Mouse (Mus musculus) adrenal gland, postnatal 4 days (tissue): Measurements from ENCODE around the gene Klhl42. TPM values are rescaled to one million over a fixed set of nuclear protein-coding genes. Genes with fewer than 3 reads are reported as not detected.

Experiments
- DNase-seq, 2 experiments: peaks; one replicate each; pipeline ENCODE4 v3.0.0; 2021 to 2022; ENCODE audit warnings: low spot score in 2 of 2, mixed read lengths in 2 of 2
- total RNA-seq, 2 experiments: library from RNA; stranded (reverse); gene quantifications; 2 replicates each; pipeline ENCODE4 v1.2.3; 2021

The Klhl42 gene
- total RNA-seq, 2 experiments from 2014 or later, result 26.6 to 27.2 TPM

DNA sequence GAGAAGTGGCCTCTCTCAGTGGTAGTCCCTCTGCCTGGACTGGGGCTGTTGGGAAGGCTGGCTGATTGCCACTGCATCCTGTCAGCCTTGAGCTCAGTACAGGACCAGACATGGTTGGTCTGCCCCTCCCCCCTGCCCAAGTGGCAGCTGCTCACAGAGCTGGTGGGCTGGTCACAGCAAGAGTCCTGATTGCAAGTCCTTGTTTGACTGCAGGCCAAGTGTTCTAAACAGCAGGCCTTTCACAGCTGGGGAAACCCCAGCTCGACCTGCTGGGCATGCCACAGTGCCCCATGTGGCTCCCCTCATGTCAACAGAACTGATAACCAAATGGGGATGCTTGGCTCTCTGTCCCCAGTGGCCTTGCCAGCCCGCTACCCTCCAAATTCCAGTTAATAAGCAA is 54.1 kb downstream of the Klhl42 start:
- peak in 1 of 2 experiments; percentile 12 for DNase-seq

DNA sequence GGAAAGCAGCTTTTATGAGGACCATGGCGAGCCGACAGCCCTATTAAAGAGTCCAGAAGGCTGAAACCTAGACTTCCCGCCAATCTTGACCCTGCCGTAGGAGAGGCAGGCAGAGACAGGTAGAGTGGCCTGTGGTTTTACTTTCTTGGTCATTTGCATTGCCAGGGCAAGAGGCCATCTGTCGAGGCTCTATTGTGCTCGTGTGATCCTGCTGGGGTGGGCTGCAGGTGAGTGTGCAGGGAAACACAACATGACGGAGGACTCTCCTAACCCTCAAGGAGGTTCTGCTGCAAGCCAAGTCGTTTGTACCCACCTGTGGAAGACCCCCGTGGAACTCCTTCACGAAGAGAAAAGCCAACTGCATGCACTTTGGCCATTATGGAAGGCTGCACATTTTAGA is 54.6 kb downstream of the Klhl42 start:
- no peak for DNase-seq

DNA sequence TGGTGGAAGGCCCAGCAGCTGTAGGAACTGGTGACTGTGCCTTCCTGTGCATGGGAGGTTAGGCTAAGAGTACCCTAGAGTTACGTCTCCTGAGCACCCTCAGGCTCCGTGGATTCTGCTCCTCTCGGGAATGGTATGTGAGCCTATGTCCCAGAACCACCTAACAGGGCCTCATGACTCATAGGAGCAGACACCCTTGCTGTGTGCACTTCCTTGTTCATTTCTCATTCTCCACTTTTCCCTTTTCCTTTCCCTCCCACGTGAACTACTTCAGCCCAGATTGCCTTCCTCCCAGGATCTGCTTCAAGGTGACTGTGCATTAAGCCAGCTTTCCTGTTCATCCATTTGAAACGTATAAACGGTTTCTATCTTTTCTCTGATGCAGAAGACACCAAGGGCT is 59.9 kb downstream of the Klhl42 start:
- no peak for DNase-seq

DNA sequence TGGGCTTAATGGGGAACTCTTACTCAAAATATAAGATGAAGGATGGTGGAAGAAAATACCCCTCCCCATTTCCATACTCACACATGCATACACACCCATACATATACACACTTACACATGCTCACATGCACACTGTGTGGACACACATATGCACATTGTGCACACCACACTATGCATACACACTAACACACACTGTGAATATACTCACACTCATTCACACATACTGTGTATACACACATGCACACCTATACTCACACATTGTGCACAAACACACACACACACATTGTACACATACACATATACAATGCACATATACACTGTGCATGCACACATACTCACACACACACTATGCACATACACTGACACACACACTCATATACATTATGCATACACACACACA is 60.7 kb downstream of the Klhl42 start:
- DNase-seq, result no peak

DNA sequence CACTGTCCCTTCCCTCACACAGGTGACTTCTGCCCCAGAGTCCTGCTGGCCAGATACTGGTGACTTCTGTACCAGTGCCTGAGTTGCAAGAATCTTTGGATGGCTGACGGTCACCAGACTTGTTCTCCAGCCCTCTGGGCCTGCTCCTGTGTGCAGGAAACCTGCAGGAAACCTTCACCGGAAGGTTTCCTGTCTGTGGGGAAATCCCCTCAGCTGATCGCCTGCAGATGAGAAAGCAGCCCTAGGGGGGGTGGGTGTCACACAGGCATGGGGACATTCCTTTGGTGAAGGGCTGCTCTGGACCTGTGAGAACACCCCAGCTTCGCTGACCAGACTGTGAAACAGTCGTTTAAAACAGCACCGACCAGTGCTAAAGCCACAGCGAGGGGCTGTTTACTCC is 63.9 kb downstream of the Klhl42 start:
- no peak for DNase-seq

DNA sequence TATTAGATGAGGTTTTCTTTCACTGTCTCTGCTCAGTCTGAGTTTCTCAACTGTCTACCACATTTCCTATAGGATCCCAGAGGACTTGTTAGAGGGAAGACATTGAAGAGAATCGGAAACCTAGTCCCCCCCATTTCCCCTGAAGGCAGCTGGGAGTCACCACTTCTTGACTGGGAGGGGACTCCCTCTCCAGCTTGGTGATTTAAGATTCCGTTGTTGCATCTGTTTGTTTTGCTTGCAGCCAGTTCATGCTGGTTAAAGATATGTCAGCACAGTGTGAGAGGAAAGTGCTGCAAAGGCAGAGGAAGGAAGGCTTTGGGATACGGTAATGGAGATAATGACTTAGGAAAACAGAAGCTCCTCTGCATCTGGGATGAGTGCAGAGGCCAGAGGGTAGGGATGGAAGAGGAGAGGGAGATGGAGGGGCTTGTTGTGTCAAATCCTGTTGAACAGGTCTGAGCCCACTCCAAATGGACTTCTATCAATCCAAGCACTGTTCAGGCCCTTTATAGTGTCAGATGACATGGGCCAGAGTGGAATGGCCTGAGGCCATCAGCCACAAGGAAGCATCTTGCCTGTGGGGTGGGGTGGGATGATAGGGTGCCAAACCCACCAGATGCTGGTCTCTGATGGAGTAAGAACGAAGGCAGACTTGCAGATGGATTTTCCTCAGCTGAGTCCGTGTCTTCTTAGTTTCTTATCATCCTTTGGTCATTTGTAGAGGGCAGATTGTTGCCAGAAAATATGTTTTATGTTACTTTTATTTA is 70.8 kb downstream of the Klhl42 start:
- no peak for DNase-seq

Other genes with a start within 250 kb of the Klhl42 start
- gene Smco2, start 241.3 kb upstream of the Klhl42 start, total RNA-seq, result not detected
- gene Ppfibp1, start 202.9 kb upstream of the Klhl42 start, total RNA-seq, result 100 to 1,000 TPM; 146 to 152 TPM
- not detected for gene 1700034J05Rik, start 137.0 kb upstream of the Klhl42 start, total RNA-seq
- gene Rep15, start 58.8 kb upstream of the Klhl42 start, total RNA-seq, result 1 to 10 TPM; 2.1 to 2.6 TPM
- 100 to 1,000 TPM; 105 to 109 TPM for gene Mrps35, start 48.6 kb upstream of the Klhl42 start, total RNA-seq
- gene Mansc4, start 4.3 kb upstream of the Klhl42 start, total RNA-seq, result 1 to 10 TPM in 1 of 2 experiments, under 1 TPM in 1; 0.93 to 1.1 TPM
- gene Pthlh, start 172.8 kb downstream of the Klhl42 start, total RNA-seq, result 1 to 10 TPM in 1 of 2 experiments, under 1 TPM in 1; 0.45 to 1.0 TPM